Mouse (Mus musculus) colon, adult 2 months (tissue): ENCODE results near the gene Ubr4. TPM values are rescaled to one million over a fixed set of nuclear protein-coding genes. Genes with fewer than 3 reads are reported as not detected.

Source experiments
- polyA plus RNA-seq: library from polyadenylated mRNA; depleted of rRNA; stranded (reverse); fragments of >200 nt; gene quantifications from 2 replicates; pipeline ENCODE4 v1.2.3, GENCODE M21; 2012; rRNA removed

The Ubr4 gene
- 209 and 214 TPM in 2 replicates for polyA plus RNA-seq

DNA sequence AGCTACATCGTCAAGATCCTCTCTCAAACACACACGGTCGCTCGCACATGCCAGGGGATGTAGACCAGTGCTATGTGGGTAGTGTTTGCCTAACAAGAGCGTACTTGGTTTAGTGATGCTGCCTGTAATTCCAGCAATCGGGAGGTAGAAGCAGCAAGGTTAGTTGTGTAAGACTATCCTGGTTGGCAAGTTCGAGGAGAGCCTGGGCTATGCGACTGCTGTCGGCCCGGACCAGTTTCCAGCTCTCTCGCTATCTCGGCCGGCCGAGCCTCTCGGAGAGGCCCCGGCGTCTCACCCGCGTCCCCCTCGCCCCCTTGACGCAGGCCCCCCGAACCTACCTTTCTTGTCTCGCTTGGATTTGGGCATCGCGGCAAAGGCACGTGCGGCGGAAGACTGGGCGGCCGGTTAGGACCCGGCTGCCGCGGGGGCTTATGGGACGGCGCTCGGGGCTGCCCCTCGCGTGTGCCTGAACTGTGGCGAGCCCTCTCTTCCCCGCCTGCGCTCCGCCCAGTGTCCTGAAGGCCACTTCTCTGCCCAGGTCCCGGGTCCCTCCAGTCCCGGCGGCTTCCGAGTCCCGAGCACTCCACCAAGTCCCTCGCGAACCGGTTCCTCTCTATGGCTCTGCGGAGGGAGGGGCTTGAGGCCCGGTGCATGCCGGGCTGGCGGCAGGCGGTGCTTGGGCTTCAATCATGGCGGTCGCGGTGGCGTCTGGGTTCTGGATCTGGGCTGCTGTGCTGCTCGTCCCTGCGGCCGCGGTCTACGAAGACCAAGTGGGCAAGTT, at the start of gene Ubr4, which contains the start of the genes Mrto4 and Emc1:
Gene Ubr4, plus strand, starts transcription at position 679 of the 781 bp plus-strand sequence.
Gene Mrto4, minus strand, starts transcription at position 646 of the 781 bp plus-strand sequence.
Gene Emc1, plus strand, starts transcription at position 657 of the 781 bp plus-strand sequence.

GRCm38 (mm10) chr4:139310171-139310898, 42.1 kb upstream of the Ubr4 start, which contains the start of the genes Pqlc2 and Akr7a5:
Gene Pqlc2, minus strand, starts transcription at chr4:139310708.
Gene Akr7a5, plus strand, starts transcription at chr4:139310744.

GRCm38 (mm10) chr4:139530248-139530647, 177.8 kb downstream of the Ubr4 start, which contains the start of gene Iffo2:
Gene Iffo2, plus strand, starts transcription at chr4:139530548.

Other genes starting within 250 kb of the Ubr4 start
- 32.4 and 37.6 TPM in 2 replicates for gene Minos1, start 221.5 kb upstream of the Ubr4 start, polyA plus RNA-seq
- 319 and 374 TPM in 2 replicates for gene Capzb, start 159.7 kb upstream of the Ubr4 start, polyA plus RNA-seq
- gene Pqlc2, start 41.9 kb upstream of the Ubr4 start, polyA plus RNA-seq: 30.1 and 35.3 TPM in 2 replicates
- 71.9 and 74.0 TPM in 2 replicates for gene Akr7a5, start 41.9 kb upstream of the Ubr4 start, polyA plus RNA-seq
- 11.1 and 14.6 TPM in 2 replicates for gene Mrto4, start within 50 bp of the Ubr4 start, polyA plus RNA-seq
- gene Emc1, start within 50 bp of the Ubr4 start, polyA plus RNA-seq: 26.5 and 28.2 TPM in 2 replicates
- 7.6 TPM in 2 replicates for gene Iffo2, start 177.9 kb downstream of the Ubr4 start, polyA plus RNA-seq